Mouse (Mus musculus): ENCODE results near the gene Thap2. TPM values are rescaled to one million over a fixed set of nuclear protein-coding genes. Genes with fewer than 3 reads are reported as not detected.

The Thap2 gene
- polyA plus RNA-seq, 1 experiment from 2014 or later: 24.5 TPM

DNA sequence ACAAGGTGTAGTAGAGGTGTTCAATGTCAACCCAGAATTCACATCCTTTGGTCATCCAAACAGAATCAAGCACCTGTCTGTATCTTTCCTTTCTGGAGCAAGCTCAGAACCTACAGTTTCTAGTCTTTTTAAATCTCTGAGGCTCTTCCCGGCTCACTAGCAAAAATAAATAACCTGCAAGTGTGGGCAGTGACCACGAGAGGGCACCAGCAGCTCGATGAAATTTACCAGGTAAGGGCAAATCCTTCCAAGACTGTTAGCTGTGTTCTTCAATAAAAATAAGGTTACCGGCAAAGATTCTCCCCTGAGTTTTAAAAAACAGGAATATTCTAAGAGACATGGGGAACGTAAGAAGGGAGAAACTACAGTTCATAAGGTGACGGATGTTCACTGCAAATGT lies 60.9 kb downstream of the Thap2 start:
- Histone ChIP-seq H3K4me3 (replicated peaks; ENCODE audit: low read depth, low read length) (no peak overlapping the region), H3K36me3 (ENCODE audit: control insufficient read depth, insufficient read depth, low read length) (no peaks in the 10 kb centered on the region), H3K9ac (replicated peaks; ENCODE audit: low read length) (no peak overlapping the region), H3K4me2 (ENCODE audit: low read length) (no peak overlapping the region), H3K9me3 (ENCODE audit: control insufficient read depth, low read length) (no peaks in the 10 kb centered on the region), H3K27me3 (ENCODE audit: control insufficient read depth, insufficient read depth, low read length) (no peaks in the 10 kb centered on the region), H3K27ac (replicated peaks; ENCODE audit: low read depth, low read length) (no peak overlapping the region), H3K4me1 (ENCODE audit: control insufficient read depth, insufficient read depth, low read length) (no peaks in the 10 kb centered on the region)
- ATAC-seq (ENCODE audit: low FRiP score, low TSS enrichment): no peak
- DNase-seq: peak; percentile 89
- WGBS: 8% methylated on average over 6 of the region's 6 CpGs

DNA sequence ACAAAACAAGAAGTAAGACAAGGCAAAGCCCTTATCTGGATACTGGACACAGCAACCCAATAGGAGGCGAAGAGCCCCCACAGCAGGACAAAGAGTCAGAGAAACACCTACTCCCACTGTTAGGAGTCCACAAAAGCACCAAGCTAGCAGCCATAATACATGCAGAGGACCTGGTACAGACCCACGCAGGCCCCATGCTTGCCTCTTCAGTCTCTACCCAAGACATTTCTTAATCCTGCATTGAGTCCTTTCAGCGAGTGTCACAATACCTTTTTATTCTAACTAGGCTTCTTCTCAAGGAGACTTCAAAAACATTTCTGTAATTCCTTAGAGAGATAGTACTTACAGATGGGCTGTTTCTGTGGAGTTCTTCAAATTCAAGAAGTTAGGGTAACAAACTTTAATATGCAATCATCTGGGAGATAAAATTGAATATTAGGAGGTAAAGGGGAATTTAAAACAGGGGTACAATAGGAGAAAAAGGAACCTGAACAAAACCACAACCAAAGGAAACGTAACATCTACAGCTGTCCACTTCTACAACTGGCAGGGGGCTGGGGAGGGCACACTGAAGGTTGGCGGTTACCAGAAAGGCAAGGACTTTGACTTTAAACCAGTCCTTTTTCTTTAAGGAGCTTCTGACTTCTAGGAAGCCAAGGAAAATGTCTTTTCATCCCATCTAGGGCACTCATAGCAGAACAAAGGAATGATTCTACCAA lies 62.8 kb downstream of the Thap2 start:
- H3K27me3 ChIP-seq (ENCODE audit: control insufficient read depth, insufficient read depth, low read length): no peaks in the 10 kb centered on the region

More for the DNA sequence above, 62.8 kb downstream of the Thap2 start:
- 61% methylated on average over 5 of the region's 5 CpGs for WGBS
- no peak for DNase-seq
- H3K27ac ChIP-seq (replicated peaks; ENCODE audit: low read depth, low read length): no peak overlapping the region
- H3K36me3 ChIP-seq (ENCODE audit: control insufficient read depth, insufficient read depth, low read length): no peaks in the 10 kb centered on the region
- H3K4me1 ChIP-seq (ENCODE audit: control insufficient read depth, insufficient read depth, low read length): 0 out of 2 replicates have a peak, but pooled peaks cover under 1% of the 10 kb centered on the region
- ATAC-seq (ENCODE audit: low FRiP score, low TSS enrichment): no peak
- H3K4me3 ChIP-seq (replicated peaks; ENCODE audit: low read depth, low read length): no peak overlapping the region
- H3K4me2 ChIP-seq (ENCODE audit: low read length): no peak overlapping the region
- no peaks in the 10 kb centered on the region for H3K9me3 ChIP-seq (ENCODE audit: control insufficient read depth, low read length)
- H3K9ac ChIP-seq (replicated peaks; ENCODE audit: low read length): no peak overlapping the region

Other genes with a start within 250 kb of the Thap2 start
- 6.9 and 8.5 TPM in 2 replicates for gene Tph2, start 199.4 kb downstream of the Thap2 start, polyA plus RNA-seq (2014; fragmentation: Nextera tagmentation; extraction: Ambion mirVana)
- 34.0 and 49.4 TPM in 2 replicates for gene Tbc1d15, start 133.0 kb downstream of the Thap2 start, polyA plus RNA-seq (2014; fragmentation: Nextera tagmentation; extraction: Ambion mirVana)
- 12.8 and 14.0 TPM in 2 replicates for gene Rab21, start 68.8 kb downstream of the Thap2 start, polyA plus RNA-seq (2014; fragmentation: Nextera tagmentation; extraction: Ambion mirVana)
- 32.5 and 43.3 TPM in 2 replicates for gene Tmem19, start 21.9 kb downstream of the Thap2 start, polyA plus RNA-seq (2014; fragmentation: Nextera tagmentation; extraction: Ambion mirVana)
- gene Zfc3h1, start 516 bp upstream of the Thap2 start, polyA plus RNA-seq (2014; fragmentation: Nextera tagmentation; extraction: Ambion mirVana): 25.4 and 28.6 TPM in 2 replicates
- gene A930009A15Rik, start 185.5 kb upstream of the Thap2 start, polyA plus RNA-seq (2014; fragmentation: Nextera tagmentation; extraction: Ambion mirVana): 0.36 and 0.66 TPM in 2 replicates
- gene Lgr5, start 203.3 kb upstream of the Thap2 start, polyA plus RNA-seq (2014; fragmentation: Nextera tagmentation; extraction: Ambion mirVana): 1.9 and 2.0 TPM in 2 replicates

All from midbrain, embryonic 14.5 days (tissue).